Mouse (Mus musculus): ENCODE measurements around the gene Ankfn1.

GRCm38 (mm10) chr11:89627232-89627631 lies 150.2 kb downstream of the Ankfn1 start:
- no peak for TF ChIP-seq POLR2A (IDR thresholded peaks at IDR 0.05; ENCODE audit: borderline replicate concordance, insufficient read depth, low read length)
- TF ChIP-seq CTCF (IDR thresholded peaks at IDR 0.05; ENCODE audit: borderline replicate concordance, insufficient read depth, low read depth, low read length): no peak

Measured in cerebellum, adult 2 months (tissue).